Mouse (Mus musculus): ENCODE measurements around the gene Svep1. TPM values are rescaled to one million over a fixed set of nuclear protein-coding genes. Genes with fewer than 3 reads are reported as not detected.

Gene Svep1
- polyA plus RNA-seq (2012; ENCODE audit: low replicate concordance): 0.09 and 0.32 TPM in 2 replicates

DNA sequence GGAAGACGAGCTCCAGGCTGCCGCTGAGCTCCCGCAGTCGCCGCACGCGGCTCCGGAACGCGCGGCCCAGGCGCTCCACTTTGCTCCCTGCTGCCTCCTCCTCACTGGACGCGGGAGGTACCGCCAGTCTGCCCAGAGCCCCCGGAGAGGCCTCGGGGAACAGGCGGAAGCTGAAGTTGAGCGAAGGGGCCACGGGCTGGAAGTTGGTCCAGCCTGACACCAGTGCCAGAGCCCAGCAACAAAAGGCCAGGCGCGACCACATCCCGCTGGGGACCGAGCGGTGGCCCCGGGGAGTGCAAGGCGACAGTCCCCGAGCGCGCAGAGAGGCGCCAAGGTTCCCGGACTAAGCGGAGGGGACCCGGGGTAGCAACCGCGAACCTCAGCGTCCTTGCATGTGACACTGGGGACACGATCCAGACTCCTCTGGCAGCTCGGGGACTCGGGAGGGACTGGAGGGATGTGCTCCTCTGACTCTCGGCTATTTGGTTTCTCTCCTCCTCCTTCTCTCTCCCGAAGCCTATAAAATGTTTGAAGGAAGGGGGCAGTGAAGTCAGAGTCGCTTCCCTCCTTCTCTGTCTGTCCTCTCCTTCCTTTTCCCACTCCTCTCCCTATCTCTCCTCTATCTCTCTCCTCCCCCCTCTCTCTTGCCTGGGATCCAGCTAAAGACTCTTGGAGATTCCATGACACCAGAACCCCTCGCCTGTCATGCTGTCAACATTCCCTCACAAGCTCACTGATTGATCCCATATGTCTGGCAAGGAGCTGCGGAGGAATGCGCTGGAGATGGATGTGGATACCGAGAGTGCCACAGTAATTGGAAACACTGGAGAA is at the start of gene Svep1:
Gene Svep1, minus strand, starts transcription at position 745 of the 831 bp plus-strand sequence.

DNA sequence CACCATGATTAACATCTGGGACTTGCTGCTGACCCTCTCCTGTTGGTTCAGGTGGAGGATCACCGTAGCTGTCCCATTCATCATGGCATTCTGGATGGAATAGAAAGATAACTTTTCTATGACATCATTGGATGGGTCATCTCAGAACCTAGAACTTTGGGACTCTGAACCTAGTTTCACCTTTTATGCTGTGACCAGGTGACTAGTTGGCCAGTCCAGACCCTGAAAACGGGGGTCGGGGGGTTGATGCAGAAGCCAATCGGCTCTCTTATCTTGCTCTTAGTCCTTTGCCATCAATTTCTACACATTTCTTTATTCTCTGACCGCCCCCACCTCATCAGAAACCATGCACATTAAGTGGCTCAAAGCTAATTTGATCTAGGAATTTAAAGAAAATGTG is 197.6 kb downstream of the Svep1 start, which contains the start of gene Txndc8:
Gene Txndc8, minus strand, starts transcription at position 101 of the 400 bp plus-strand sequence.

Other genes with a start within 250 kb of the Svep1 start
- gene Txndc8, start 197.7 kb downstream of the Svep1 start, polyA plus RNA-seq (2012; ENCODE audit: low replicate concordance): not detected in 2 replicates
- not detected in 2 replicates for gene Musk, start 79.1 kb upstream of the Svep1 start, polyA plus RNA-seq (2012; ENCODE audit: low replicate concordance)

All from leukemia stem cell, adult 10-12 weeks (primary cell).